Mouse (Mus musculus): ENCODE data around the gene 2410015M20Rik. TPM values are rescaled to one million over a fixed set of nuclear protein-coding genes. Genes with fewer than 3 reads are reported as not detected.

2410015M20Rik gene
- polyA plus RNA-seq, 1 experiment, result 169 TPM

DNA sequence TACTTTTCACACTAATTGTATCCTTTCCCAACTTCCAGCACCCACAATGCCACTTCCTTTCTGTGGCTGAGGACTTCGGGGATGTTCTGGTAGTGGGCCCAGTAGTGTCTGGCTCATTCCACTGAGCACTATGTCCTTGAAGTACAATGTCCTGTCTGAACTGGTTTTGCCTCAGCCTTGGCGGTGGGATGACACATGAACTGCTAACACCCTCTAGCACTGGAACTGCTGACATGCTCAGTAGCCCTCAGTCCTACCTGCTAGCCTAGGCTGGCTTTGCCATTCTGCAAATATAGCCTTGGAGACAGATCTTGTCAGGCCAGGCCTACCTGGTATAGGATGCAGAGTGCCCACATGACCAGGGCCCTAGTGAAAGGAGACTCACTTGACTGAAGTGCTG is 47.7 kb downstream of the 2410015M20Rik start:
- H3K27me3 ChIP-seq (ENCODE audit: control insufficient read depth, insufficient read depth, low read length), result no peaks in the 10 kb centered on the region
- H3K27ac ChIP-seq (ENCODE audit: insufficient read depth, low read length), result no peak overlapping the region
- no peak for DNase-seq
- H3K4me3 ChIP-seq (replicated peaks; ENCODE audit: insufficient read depth, low read depth, low read length), result no peak overlapping the region
- 88% methylated on average over 2 of the region's 2 CpGs for WGBS
- H3K4me1 ChIP-seq (ENCODE audit: control insufficient read depth, insufficient read depth, low read length), result no peaks in the 10 kb centered on the region
- TF ChIP-seq CTCF (IDR thresholded peaks at IDR 0.05; ENCODE audit: borderline replicate concordance, insufficient read depth, low read depth, low read length) (no peak), POLR2A (IDR thresholded peaks at IDR 0.05; ENCODE audit: borderline replicate concordance, insufficient read depth, low read length) (no peak)

GRCm38 (mm10) chr17:56560131-56560530 is 49.4 kb downstream of the 2410015M20Rik start:
- 53% methylated on average over 1 of the region's 1 CpGs for WGBS
- TF ChIP-seq CTCF (IDR thresholded peaks at IDR 0.05; ENCODE audit: borderline replicate concordance, insufficient read depth, low read depth, low read length) (no peak), POLR2A (IDR thresholded peaks at IDR 0.05; ENCODE audit: borderline replicate concordance, insufficient read depth, low read length) (no peak)
- no peak overlapping the region for H3K27ac ChIP-seq (ENCODE audit: insufficient read depth, low read length)
- H3K4me1 ChIP-seq (ENCODE audit: control insufficient read depth, insufficient read depth, low read length), result no peaks in the 10 kb centered on the region
- H3K27me3 ChIP-seq (ENCODE audit: control insufficient read depth, insufficient read depth, low read length), result no peaks in the 10 kb centered on the region
- H3K4me3 ChIP-seq (replicated peaks; ENCODE audit: insufficient read depth, low read depth, low read length), result no peak overlapping the region
- DNase-seq, result no peak

GRCm38 (mm10) chr17:56559386-56559785 is 50.2 kb downstream of the 2410015M20Rik start:
- WGBS, result 64% methylated on average over 3 of the region's 3 CpGs

DNA sequence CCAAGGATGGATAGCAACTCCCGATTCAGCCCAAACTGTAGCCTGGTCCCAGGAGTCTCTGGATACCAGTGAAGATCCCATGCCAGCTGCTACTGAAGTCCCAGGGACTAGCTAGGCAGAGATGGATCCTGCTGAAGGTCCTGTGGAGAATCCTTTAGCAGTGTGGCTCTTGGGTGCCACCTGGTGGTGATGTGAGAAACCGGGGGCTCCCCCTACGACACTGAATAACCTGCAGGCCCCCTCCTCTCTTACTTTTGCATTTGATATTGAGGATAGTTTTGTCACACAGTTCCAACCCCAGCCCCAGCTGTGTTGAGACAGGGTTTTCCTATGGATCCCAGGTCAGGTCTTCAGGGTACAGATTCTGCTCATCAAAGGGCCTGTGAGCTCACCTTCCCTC is 51.1 kb downstream of the 2410015M20Rik start:
- H3K27me3 ChIP-seq (ENCODE audit: control insufficient read depth, insufficient read depth, low read length), result no peaks in the 10 kb centered on the region
- no peak overlapping the region for H3K27ac ChIP-seq (ENCODE audit: insufficient read depth, low read length)
- no peaks in the 10 kb centered on the region for H3K4me1 ChIP-seq (ENCODE audit: control insufficient read depth, insufficient read depth, low read length)
- no peak overlapping the region for H3K4me3 ChIP-seq (replicated peaks; ENCODE audit: insufficient read depth, low read depth, low read length)
- TF ChIP-seq CTCF (IDR thresholded peaks at IDR 0.05; ENCODE audit: borderline replicate concordance, insufficient read depth, low read depth, low read length) (peak; percentile 83), POLR2A (IDR thresholded peaks at IDR 0.05; ENCODE audit: borderline replicate concordance, insufficient read depth, low read length) (no peak)
- peak; percentile 70 to 73 for DNase-seq
- WGBS, result 3% methylated on average over 3 of the region's 3 CpGs

More at GRCm38 (mm10) chr17:56559386-56559785, 50.2 kb downstream of the 2410015M20Rik start:
- no peak overlapping the region for H3K4me3 ChIP-seq (replicated peaks; ENCODE audit: insufficient read depth, low read depth, low read length)
- no peak overlapping the region for H3K27ac ChIP-seq (ENCODE audit: insufficient read depth, low read length)
- no peaks in the 10 kb centered on the region for H3K27me3 ChIP-seq (ENCODE audit: control insufficient read depth, insufficient read depth, low read length)
- no peak for DNase-seq
- H3K4me1 ChIP-seq (ENCODE audit: control insufficient read depth, insufficient read depth, low read length), result no peaks in the 10 kb centered on the region
- no peak for TF ChIP-seq CTCF (IDR thresholded peaks at IDR 0.05; ENCODE audit: borderline replicate concordance, insufficient read depth, low read depth, low read length)
- no peak for TF ChIP-seq POLR2A (IDR thresholded peaks at IDR 0.05; ENCODE audit: borderline replicate concordance, insufficient read depth, low read length)

Other genes with a start within 250 kb of the 2410015M20Rik start
- gene Ptprs, start 133.3 kb downstream of the 2410015M20Rik start, polyA plus RNA-seq (2012; rRNA removed), result 478 and 518 TPM in 2 replicates
- not detected in 2 replicates for gene Znrf4, start 97.3 kb downstream of the 2410015M20Rik start, polyA plus RNA-seq (2012; rRNA removed)
- gene Gm20219, start 55.4 kb downstream of the 2410015M20Rik start, polyA plus RNA-seq (2012; rRNA removed), result 7.2 and 7.8 TPM in 2 replicates
- gene Safb2, start 25.2 kb downstream of the 2410015M20Rik start, polyA plus RNA-seq (2012; rRNA removed), result 137 and 143 TPM in 2 replicates
- 139 and 141 TPM in 2 replicates for gene Safb, start 24.9 kb downstream of the 2410015M20Rik start, polyA plus RNA-seq (2012; rRNA removed)
- 1,004 and 1,008 TPM in 2 replicates for gene Rpl36, start 3.6 kb upstream of the 2410015M20Rik start, polyA plus RNA-seq (2012; rRNA removed)
- gene Lonp1, start 17.1 kb upstream of the 2410015M20Rik start, polyA plus RNA-seq (2012; rRNA removed), result 86.0 and 88.7 TPM in 2 replicates
- gene Catsperd, start 18.4 kb upstream of the 2410015M20Rik start, polyA plus RNA-seq (2012; rRNA removed), result 1.2 and 1.4 TPM in 2 replicates
- gene Ranbp3, start 63.5 kb upstream of the 2410015M20Rik start, polyA plus RNA-seq (2012; rRNA removed), result 122 and 125 TPM in 2 replicates
- 518 and 557 TPM in 2 replicates for gene Ndufa11, start 108.0 kb upstream of the 2410015M20Rik start, polyA plus RNA-seq (2012; rRNA removed)
- gene Vmac, start 108.3 kb upstream of the 2410015M20Rik start, polyA plus RNA-seq (2012; rRNA removed), result 17.0 and 18.2 TPM in 2 replicates
- gene Nrtn, start 147.8 kb upstream of the 2410015M20Rik start, polyA plus RNA-seq (2012; rRNA removed), result 7.2 and 9.3 TPM in 2 replicates
- 168 and 169 TPM in 2 replicates for gene Dus3l, start 155.0 kb upstream of the 2410015M20Rik start, polyA plus RNA-seq (2012; rRNA removed)
- 3.0 and 3.5 TPM in 2 replicates for gene Prr22, start 160.5 kb upstream of the 2410015M20Rik start, polyA plus RNA-seq (2012; rRNA removed)
- gene Rfx2, start 221.2 kb upstream of the 2410015M20Rik start, polyA plus RNA-seq (2012; rRNA removed), result 3.1 and 3.6 TPM in 2 replicates

Measured in cerebellum, adult 2 months (tissue).